Mouse (Mus musculus) lung, postnatal 25 days (tissue): Measurements from ENCODE around the gene 4930564D02Rik.

Source experiments
- DNase-seq: peaks from one replicate; pipeline ENCODE4 v3.0.0; 2022; ENCODE audit warnings: low spot score

Gene 4930564D02Rik

GRCm38 (mm10) chr3:105113859-105114258 is 47.2 kb downstream of the 4930564D02Rik start:
- DNase-seq: no peak

- peak; percentile 76 for DNase-seq
These were observed 47.6 kb downstream of the 4930564D02Rik start for GRCm38 (mm10) chr3:105114269-105114668.

- no peak for DNase-seq
These were observed 50.0 kb downstream of the 4930564D02Rik start for GRCm38 (mm10) chr3:105116596-105116995.

DNA sequence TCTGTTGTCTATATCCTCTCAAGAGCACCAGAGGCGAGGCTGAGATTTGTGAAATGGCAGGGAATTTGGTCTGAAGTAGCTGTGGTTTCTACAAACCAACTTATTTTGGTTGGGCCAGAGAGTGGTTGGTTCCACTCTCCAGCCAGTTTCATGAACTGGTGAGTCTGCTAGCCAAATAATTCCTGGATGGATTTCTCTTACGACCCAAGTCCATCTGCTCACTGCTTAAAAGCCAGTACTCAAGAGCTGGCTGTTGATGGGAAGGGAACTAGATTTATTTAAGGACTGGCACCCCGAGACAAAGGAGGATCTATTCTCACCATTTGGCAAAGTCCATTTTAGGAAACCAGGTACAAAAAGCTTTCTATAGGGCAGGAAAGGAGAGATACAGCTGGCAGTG is 57.1 kb downstream of the 4930564D02Rik start:
- DNase-seq: no peak

- no peak for DNase-seq
These were observed 61.2 kb downstream of the 4930564D02Rik start for GRCm38 (mm10) chr3:105127881-105128280.
